Mouse (Mus musculus): ENCODE results near the gene Zfp180.
"Not testable (repeated sequence)": the region's sequence is repeated elsewhere in the genome, so short reads cannot be mapped to it uniquely, and the experiment has no call there.

Zfp180 gene

DNA sequence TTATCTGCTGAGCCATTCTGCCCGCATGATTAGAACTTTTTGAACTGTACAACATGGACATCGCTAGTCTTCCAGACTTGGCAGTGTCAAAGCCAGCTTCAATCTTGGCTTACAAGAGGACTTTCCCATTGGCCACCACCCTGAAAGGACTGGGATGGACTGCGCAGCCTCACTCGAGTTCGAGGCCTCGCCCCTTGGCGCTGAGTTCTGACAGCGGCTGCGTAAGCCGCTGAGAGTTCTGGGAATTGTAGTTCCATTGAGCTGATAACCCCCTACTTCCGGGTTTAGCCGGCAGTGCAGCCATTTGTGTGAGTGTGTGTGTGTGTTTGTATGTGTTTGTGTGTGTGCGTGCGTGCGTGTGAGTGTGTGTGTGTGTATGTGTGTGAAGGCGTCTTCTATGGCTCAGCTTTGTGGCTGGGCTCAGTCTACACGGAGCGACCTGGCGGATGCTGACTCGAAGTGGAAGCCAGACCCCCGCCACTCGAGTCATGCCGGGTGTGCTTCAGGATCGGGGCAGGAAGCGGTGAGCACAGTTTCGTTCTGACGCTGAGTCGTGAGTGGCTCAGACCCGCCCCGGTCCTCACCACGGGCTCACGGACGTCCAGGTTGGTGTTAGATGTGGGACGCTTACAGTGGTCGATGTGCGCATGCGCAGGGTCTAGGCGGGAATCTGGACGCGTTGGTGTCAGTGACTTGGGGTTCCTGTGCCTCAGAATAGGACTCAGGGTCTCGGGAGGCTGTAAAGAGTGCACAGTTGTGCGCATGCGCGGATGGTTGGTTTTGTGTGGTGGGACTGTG lies at the start of gene Zfp180:
Gene Zfp180 (plus strand): TSS at position 291 of the 798 bp plus-strand sequence.
- in situ Hi-C loops (cut with MboI) = no loop called here

DNA sequence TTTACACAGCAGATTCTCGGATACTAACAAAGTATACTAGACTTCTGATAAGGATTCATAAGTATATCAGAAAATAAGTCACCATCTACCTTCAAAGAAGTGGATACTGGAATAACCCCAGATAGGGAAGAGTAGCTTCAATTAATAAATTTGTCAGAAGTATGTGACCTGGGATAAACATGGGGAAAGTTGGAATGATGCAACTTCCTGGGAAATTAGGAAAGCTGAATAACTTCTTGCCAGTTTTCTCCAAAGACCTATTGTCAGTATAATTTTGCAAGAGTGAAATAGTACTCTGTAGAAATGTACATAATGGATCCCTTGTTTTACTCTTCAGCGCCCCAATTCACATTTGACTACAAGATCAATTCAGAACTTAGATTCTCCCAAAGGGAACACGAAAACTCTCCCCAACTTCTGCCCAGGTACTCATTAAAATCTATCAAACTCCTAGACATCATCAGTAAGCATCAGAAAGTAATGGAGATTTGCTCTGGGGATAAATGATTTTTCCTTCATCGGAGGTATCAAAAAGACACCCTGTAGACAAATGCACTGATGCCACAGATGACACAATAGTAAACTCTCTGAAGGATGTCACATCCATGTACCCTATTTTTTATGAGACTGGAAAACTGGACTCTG lies 28.9 kb upstream of the Zfp180 start, which contains the start of gene Vmn1r183:
Gene Vmn1r183 (plus strand): TSS at position 595 of the 645 bp plus-strand sequence.
- in situ Hi-C loops (cut with MboI) = no loop called here

DNA sequence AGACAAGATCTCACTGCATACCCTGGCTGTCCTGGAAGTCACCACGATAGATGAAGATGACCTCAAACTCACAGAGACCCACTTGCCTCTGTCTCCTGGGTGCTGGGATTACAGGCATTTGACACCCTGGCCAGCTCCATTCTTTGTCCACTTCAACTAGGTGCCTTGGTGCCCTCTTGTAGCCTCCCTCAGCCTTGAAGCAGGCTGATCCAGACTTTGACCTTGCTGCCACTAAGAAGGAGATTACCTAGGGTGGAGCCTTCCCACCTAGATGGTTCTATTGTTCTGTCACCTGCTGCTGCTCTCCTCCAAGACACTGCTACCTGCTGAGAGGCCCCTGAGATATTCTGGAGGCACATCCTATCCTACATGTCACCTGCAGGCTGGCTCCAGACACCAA lies 7.3 kb upstream of the Zfp180 start:
- in situ Hi-C loops (cut with MboI) = not testable (repeated sequence)

GRCm38 (mm10) chr7:24082457-24083235 lies 922 bp downstream of the Zfp180 start:
- in situ Hi-C loops (cut with MboI) = no loop called here

DNA sequence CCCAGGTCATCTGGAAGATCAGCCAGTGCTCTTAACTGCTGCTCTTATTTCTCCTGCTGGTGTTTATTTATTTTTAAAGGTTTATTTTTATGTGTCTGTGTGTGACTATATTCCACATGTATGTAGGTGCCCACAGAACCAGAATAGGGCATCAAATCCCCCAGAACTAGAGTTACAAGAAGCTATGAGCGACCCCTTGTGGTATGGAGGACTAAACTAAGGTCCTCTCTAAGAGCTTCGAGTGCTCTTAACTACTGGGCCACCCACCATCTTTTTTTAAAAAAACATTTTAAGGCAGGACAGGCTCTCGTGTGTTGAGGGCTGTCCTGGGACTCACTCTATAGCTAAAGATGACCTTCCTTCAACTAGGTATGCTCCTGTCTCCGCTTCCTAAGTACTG lies 5.1 kb downstream of the Zfp180 start:
- in situ Hi-C loops (cut with MboI) = no loop called here

- in situ Hi-C loops (cut with MboI) = no loop called here
Measured at GRCm38 (mm10) chr7:24087485-24088125, 5.9 kb downstream of the Zfp180 start.

- in situ Hi-C loops (cut with MboI) = no loop called here
Measured at GRCm38 (mm10) chr7:24104403-24104802, 22.7 kb downstream of the Zfp180 start.

DNA sequence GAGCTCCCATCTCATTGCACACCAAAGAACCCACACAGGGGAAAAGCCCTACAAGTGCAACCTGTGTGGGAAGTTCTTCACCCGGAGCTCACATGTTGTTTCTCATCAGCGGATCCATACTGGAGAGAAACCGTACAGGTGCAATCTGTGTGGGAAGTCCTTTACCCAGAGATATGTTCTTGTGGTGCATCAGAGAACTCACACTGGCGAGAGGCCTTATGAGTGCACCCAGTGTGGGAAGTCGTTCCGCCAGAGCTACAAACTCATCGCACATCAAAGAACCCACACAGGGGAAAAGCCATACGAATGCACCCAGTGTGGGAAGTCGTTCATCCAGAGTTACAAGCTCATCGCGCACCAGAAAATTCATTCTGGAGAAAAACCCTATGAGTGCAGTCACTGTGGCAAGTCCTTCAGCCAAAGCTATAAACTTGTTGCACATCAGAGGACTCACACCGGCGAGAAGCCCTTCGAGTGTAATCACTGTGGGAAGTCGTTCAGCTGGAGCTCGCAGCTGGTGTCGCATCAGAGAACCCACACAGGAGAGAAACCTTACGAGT lies 23.5 kb downstream of the Zfp180 start:
- in situ Hi-C loops (cut with MboI) = no loop called here

GRCm38 (mm10) chr7:24110839-24111238 lies 29.1 kb downstream of the Zfp180 start:
- in situ Hi-C loops (cut with MboI) = no loop called here

DNA sequence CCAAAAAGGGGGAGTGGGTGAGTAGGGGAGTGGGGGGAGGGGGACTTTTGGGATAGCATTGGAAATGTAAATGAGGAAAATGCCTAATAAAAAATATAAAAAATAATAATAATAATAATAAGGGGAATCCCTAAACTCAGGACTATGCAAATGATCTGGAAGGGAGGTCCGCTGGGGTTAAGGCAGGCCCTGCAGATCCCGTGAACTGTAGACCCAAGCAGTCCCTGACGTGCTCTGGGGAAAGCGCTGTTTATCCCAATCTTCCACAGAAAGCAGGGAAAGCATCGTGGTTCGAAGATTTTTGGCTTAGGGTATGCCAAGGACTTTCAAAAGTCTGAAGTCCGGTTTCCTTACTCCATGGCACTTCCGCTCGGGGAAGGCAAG lies 30.0 kb downstream of the Zfp180 start:
- in situ Hi-C loops (cut with MboI) = no loop called here

DNA sequence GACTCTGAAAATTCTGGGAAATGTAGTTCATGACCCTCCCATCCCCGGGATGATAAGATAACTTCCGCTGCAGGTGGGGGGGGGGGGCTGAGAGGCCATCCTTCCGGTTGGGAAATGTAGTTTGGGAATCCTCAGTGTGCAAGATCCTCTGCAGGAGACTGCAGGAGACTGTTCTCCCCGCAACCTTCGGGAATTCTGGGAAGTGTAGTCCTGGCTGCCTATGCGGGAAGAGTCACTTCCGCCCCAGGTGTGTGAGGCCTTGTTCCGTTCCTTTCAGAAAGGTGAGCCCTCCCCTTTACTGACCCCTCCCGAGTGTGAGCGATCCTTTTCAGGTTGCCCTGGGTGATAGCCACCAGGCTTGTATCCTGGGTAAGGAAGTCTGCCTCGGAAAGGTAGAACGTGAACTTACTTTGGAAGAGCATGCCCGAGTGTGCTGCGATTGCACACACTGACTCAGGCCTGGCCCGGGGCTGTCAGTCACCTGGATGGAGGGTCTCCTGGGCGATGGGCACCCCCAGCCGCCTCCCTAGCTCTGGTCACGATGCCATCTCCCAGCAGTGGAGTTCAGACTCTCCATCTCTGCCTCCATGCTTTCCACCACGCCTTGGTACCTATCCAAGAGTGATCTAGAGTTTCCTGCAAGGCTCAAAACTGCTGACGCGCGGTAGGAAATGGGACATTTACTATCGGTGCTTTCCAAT lies 30.6 kb downstream of the Zfp180 start, which contains the start of gene Zfp112:
Gene Zfp112 (plus strand): TSS at position 159 of the 701 bp plus-strand sequence.
- in situ Hi-C loops (cut with MboI) = no loop called here

DNA sequence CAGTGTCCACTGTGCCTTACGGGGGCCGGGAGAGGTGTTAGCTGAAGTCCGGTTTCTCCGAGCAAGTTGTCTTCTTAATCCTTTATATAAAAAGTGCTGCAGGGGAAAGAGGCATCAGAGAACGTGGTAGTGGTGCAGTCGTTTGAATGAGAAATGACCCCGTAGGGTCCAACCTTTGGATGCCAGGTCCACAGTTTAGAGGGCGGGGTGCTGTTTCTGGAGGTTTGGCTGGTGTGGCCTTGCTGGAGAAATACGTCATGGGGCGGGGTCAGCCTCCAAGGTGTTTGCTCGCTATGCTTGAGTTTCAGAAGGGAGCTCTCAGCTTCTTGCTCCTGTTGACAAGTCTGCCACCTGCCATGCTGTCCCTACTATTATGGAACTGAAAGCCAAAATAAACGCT lies 31.3 kb downstream of the Zfp180 start:
- in situ Hi-C loops (cut with MboI) = no loop called here

GRCm38 (mm10) chr7:24116655-24117054 lies 34.9 kb downstream of the Zfp180 start:
- in situ Hi-C loops (cut with MboI) = no loop called here

GRCm38 (mm10) chr7:24133425-24133995 lies 51.8 kb downstream of the Zfp180 start:
- in situ Hi-C loops (cut with MboI) = no loop called here

GRCm38 (mm10) chr7:24133996-24134828 lies 52.5 kb downstream of the Zfp180 start, which contains the start of gene Zfp235:
TSS of gene Zfp235 (plus strand) at chr7:24134169.
- in situ Hi-C loops (cut with MboI) = no loop called here

DNA sequence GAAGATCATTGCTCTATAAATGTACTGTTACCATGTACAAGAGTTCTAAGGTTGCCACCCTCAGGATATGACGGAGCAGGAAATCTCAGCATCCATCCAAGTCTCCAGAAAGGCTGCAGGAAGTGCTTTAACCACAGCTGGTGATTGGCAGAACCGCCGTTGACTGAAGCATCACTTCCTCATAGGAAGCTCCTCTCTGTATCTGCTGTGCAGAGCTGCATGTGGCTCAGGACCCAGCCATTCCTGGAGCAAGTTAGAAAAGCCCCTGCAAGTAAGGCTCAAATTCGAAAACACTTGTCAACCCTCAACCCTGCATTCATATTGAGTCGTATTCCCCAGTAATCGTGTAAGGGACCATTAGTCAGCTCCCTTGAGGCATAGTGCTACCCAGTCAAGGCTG lies 60.8 kb downstream of the Zfp180 start:
- in situ Hi-C loops (cut with MboI) = no loop called here

GRCm38 (mm10) chr7:24153272-24153671 lies 71.5 kb downstream of the Zfp180 start:
- in situ Hi-C loops (cut with MboI) = no loop called here
